Mouse (Mus musculus) stomach, postnatal 0 days (tissue): ENCODE data around the gene Crybg1. TPM values are rescaled to one million over a fixed set of nuclear protein-coding genes. Genes with fewer than 3 reads are reported as not detected.

ENCODE experiments used
- ATAC-seq: fragments of 200-750 bp; cut with Nextera tagmentation; 2 replicates; pipeline ENCODE4 v1.8.0; 2017; ENCODE audit not compliant: low FRiP score, low TSS enrichment
- DNase-seq: peaks from one replicate; pipeline ENCODE4 v3.0.0-alpha.2; 2016; ENCODE audit warnings: low spot score
- H3K27ac ChIP-seq: fragments of 300-500 bp; sonication (generic); replicated peaks from 2 replicates; pipeline ENCODE4 v1.5.1; 2014; ENCODE audit warnings: mild to moderate bottlenecking, control low read depth
- H3K27me3 ChIP-seq: fragments of 300-500 bp; sonication (generic); 2 replicates; pipeline ENCODE4 v1.6.1; 2014; ENCODE audit warnings: low read length; ENCODE audit not compliant: control insufficient read depth, insufficient read depth
- H3K36me3 ChIP-seq: fragments of 300-500 bp; sonication (generic); 2 replicates; pipeline ENCODE4 v1.6.1; 2014; ENCODE audit warnings: low read length, mixed read lengths; ENCODE audit not compliant: control insufficient read depth, insufficient read depth
- H3K4me1 ChIP-seq: fragments of 300-500 bp; sonication (generic); replicated peaks from 2 replicates; pipeline ENCODE4 v1.6.1; 2014; ENCODE audit warnings: antibody characterized with exemption; ENCODE audit not compliant: control insufficient read depth, insufficient read depth
- H3K4me2 ChIP-seq: fragments of 300-500 bp; sonication (generic); replicated peaks from 2 replicates; pipeline ENCODE4 v1.6.1; 2014; ENCODE audit warnings: low read depth, mild to moderate bottlenecking, control low read depth, moderate library complexity
- H3K4me3 ChIP-seq: fragments of 300-500 bp; sonication (generic); 2 replicates; pipeline ENCODE4 v1.5.1; 2014; ENCODE audit warnings: low read depth, low read length, control low read depth
- H3K9ac ChIP-seq: fragments of 300-500 bp; sonication (generic); 2 replicates; pipeline ENCODE4 v1.6.1; 2014; ENCODE audit warnings: mild to moderate bottlenecking, low read length, control low read depth, mixed read lengths
- H3K9me3 ChIP-seq: fragments of 300-500 bp; sonication (generic); 2 replicates; pipeline ENCODE4 v1.6.1; 2016; ENCODE audit warnings: low read length; ENCODE audit not compliant: control insufficient read depth
- CTCF ChIP-seq: IDR thresholded peaks from 2 replicates; pipeline ENCODE4 v1.5.1; 2016; ENCODE audit warnings: antibody characterized with exemption, low read depth, mild to moderate bottlenecking, moderate library complexity
- EP300 ChIP-seq: optimal IDR thresholded peaks from 2 replicates; pipeline ENCODE3; 2016; ENCODE audit warnings: antibody characterized with exemption
- WGBS: fragments of 180-500 bp; shearing (Covaris S2); extraction: QIAGEN DNeasy Blood & Tissue Kit; methylation state at CpG from one replicate; pipeline ENCODE4 v1.1.7; 2014; 5-methylcytosine and 5-hydroxymethylcytosine counted together
- polyA plus RNA-seq: library from polyadenylated mRNA; unstranded; fragments of >200 nt; fragmentation: Nextera tagmentation; extraction: Ambion mirVana; gene quantifications from 2 replicates; pipeline ENCODE4 v1.2.1, GENCODE M21; 2015

Gene Crybg1
- polyA plus RNA-seq, 1 experiment from 2014 or later = 9.0 TPM

- Histone ChIP-seq H3K36me3 (no peaks in the 10 kb centered on the region), H3K9me3 (no peaks in the 10 kb centered on the region), H3K27me3 (no peaks in the 10 kb centered on the region), H3K27ac (no peak overlapping the region), H3K4me1 (no peaks in the 10 kb centered on the region), H3K4me2 (no peak overlapping the region), H3K9ac (no peak overlapping the region), H3K4me3 (no peak overlapping the region)
- 82% methylated on average over 12 of the region's 12 CpGs for WGBS
- ATAC-seq = no peak
- TF ChIP-seq EP300 = no peak
- no peak for DNase-seq
These were observed 232.5 kb downstream of the Crybg1 start for GRCm38 (mm10) chr10:43916181-43916580.

GRCm38 (mm10) chr10:43912236-43912635 lies 236.4 kb downstream of the Crybg1 start:
- H3K36me3 ChIP-seq = no peaks in the 10 kb centered on the region
- H3K9me3 ChIP-seq = no peaks in the 10 kb centered on the region
- 79% methylated on average over 3 of the region's 3 CpGs for WGBS
- no peak overlapping the region for H3K9ac ChIP-seq
- H3K4me3 ChIP-seq = no peak overlapping the region
- H3K27ac ChIP-seq = no peak overlapping the region
- no peak for TF ChIP-seq EP300
- TF ChIP-seq CTCF = no peak
- DNase-seq = no peak
- no peaks in the 10 kb centered on the region for H3K4me1 ChIP-seq
- H3K4me2 ChIP-seq = no peak overlapping the region
- ATAC-seq = no peak
- H3K27me3 ChIP-seq = no peaks in the 10 kb centered on the region

GRCm38 (mm10) chr10:43910873-43911142 lies 237.8 kb downstream of the Crybg1 start:
- 82% methylated on average over 8 of the region's 8 CpGs for WGBS
- Histone ChIP-seq H3K27ac (no peak overlapping the region), H3K4me1 (no peaks in the 10 kb centered on the region), H3K9ac (no peak overlapping the region), H3K27me3 (no peaks in the 10 kb centered on the region), H3K4me2 (no peak overlapping the region), H3K36me3 (no peaks in the 10 kb centered on the region), H3K9me3 (no peaks in the 10 kb centered on the region), H3K4me3 (no peak overlapping the region)
- ATAC-seq (no peak), DNase-seq (no peak)
- TF ChIP-seq EP300 (no peak), CTCF (no peak)

GRCm38 (mm10) chr10:43910032-43910872 lies 238.4 kb downstream of the Crybg1 start:
- Histone ChIP-seq H3K4me3 (no peak overlapping the region), H3K9ac (no peak overlapping the region), H3K4me1 (no peaks in the 10 kb centered on the region), H3K9me3 (no peaks in the 10 kb centered on the region), H3K27me3 (no peaks in the 10 kb centered on the region), H3K27ac (no peak overlapping the region), H3K4me2 (no peak overlapping the region), H3K36me3 (no peaks in the 10 kb centered on the region)
- ATAC-seq (no peak), DNase-seq (no peak)
- WGBS = 68% methylated on average over 12 of the region's 12 CpGs
- TF ChIP-seq CTCF (no peak), EP300 (no peak)

- no peaks in the 10 kb centered on the region for H3K27me3 ChIP-seq
- DNase-seq (no peak), ATAC-seq (no peak)
- no peaks in the 10 kb centered on the region for H3K36me3 ChIP-seq
- no peaks in the 10 kb centered on the region for H3K4me1 ChIP-seq
- WGBS = 56% methylated on average over 1 of the region's 1 CpGs
- no peak overlapping the region for H3K9ac ChIP-seq
- no peak overlapping the region for H3K4me2 ChIP-seq
- H3K4me3 ChIP-seq = no peak overlapping the region
- no peaks in the 10 kb centered on the region for H3K9me3 ChIP-seq
- TF ChIP-seq CTCF = no peak
- no peak for TF ChIP-seq EP300
- H3K27ac ChIP-seq = no peak overlapping the region
These were observed 244.1 kb downstream of the Crybg1 start for GRCm38 (mm10) chr10:43904569-43904968.

- H3K27me3 ChIP-seq = no peaks in the 10 kb centered on the region
- no peaks in the 10 kb centered on the region for H3K4me1 ChIP-seq
- no peaks in the 10 kb centered on the region for H3K9me3 ChIP-seq
- H3K4me2 ChIP-seq = peak within 1 kb of the TSS; percentile 85
- peak within 1 kb of the TSS; percentile 30 for H3K27ac ChIP-seq
- H3K9ac ChIP-seq = peak within 1 kb of the TSS; percentile 62
- TF ChIP-seq CTCF (no peak), EP300 (no peak)
- peak; percentile 93 for DNase-seq
- no peaks in the 10 kb centered on the region for H3K36me3 ChIP-seq
- ATAC-seq = peak; percentile 98
- peak within 1 kb of the TSS; percentile 61 for H3K4me3 ChIP-seq
- under 1% methylated on average over 40 of the region's 40 CpGs for WGBS
These were observed 247.0 kb downstream of the Crybg1 start, which contains the start of the genes Qrsl1 and Rtn4ip1 for GRCm38 (mm10) chr10:43901578-43902194. Gene Qrsl1, minus strand, starts transcription at chr10:43901745. Gene Rtn4ip1, plus strand, starts transcription at chr10:43901807.
